Mouse (Mus musculus): ENCODE measurements around the gene Slc2a13. TPM values are rescaled to one million over a fixed set of nuclear protein-coding genes. Genes with fewer than 3 reads are reported as not detected.

Gene Slc2a13
- polyA plus RNA-seq, 1 experiment from 2014 or later, result 1.6 TPM

DNA sequence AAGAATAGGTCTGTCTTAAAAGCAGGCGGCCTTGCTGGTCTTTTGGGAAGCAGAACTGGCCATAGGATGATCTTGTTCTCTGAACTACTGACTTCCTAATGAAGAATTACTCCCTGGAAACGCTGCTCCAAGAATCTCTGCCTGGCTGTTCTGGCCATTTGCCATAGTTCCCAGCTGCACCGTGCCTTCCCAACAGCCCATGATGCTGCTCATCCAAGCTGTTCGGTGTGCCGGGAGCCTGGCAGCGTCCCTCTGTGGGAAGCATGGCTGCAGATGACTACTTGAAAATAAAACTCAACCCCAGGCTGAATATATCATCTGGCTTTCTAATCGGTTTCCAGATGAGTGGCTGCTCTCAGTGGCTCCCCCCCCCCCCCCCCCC is 199.9 kb downstream of the Slc2a13 start:
- Histone ChIP-seq H3K27me3 (no peaks in the 10 kb centered on the region), H3K27ac (no peak overlapping the region), H3K9me3 (no peaks in the 10 kb centered on the region), H3K4me3 (replicated peaks) (no peak overlapping the region), H3K36me3 (no peaks in the 10 kb centered on the region), H3K4me2 (no peak overlapping the region), H3K9ac (replicated peaks) (no peak overlapping the region), H3K4me1 (replicated peaks) (peaks cover 13% of the 10 kb centered on the region)
- WGBS, result 69% methylated on average over 7 of the region's 7 CpGs
- ATAC-seq (ENCODE audit: insufficient number of reproducible peaks, insufficient read depth, low FRiP score, low TSS enrichment, low read depth), result no peak

DNA sequence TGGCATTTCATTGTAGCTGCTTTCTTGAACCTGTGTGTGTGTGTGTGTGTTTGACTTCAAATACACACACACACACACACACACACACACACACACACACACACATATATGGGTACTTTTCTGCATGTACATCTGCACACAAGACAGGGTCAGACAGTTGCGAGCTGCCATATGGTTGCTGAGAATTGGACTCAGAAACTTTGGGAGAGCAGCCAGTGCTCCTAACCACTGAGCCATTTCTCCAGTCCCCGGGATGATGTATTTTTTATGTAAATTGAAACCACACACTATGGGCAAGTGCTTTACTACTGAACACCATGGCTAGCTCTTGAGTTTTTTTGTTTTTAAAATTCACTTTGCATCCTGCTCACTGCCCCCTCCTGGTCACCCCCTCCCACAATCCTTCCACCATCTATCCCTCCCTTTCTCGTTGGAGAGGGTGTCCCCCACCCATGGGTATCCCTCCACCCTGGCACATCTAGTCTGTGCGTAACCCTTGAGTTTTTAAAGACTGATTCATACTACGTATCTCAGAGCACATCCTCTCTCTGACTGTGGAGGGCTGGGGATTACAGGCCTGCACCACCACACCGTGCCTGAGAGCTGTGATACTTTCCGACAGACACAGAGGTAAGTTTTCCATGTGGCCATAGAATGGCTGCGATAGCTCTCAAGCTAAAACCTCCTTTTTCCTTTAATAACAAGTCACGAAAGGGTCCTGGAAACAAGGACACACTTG is 200.4 kb downstream of the Slc2a13 start:
- 0 out of 2 replicates have a peak, but pooled peaks have one; percentile 57 for ATAC-seq (ENCODE audit: insufficient number of reproducible peaks, insufficient read depth, low FRiP score, low TSS enrichment, low read depth)
- H3K4me2 ChIP-seq, result no peak overlapping the region

DNA sequence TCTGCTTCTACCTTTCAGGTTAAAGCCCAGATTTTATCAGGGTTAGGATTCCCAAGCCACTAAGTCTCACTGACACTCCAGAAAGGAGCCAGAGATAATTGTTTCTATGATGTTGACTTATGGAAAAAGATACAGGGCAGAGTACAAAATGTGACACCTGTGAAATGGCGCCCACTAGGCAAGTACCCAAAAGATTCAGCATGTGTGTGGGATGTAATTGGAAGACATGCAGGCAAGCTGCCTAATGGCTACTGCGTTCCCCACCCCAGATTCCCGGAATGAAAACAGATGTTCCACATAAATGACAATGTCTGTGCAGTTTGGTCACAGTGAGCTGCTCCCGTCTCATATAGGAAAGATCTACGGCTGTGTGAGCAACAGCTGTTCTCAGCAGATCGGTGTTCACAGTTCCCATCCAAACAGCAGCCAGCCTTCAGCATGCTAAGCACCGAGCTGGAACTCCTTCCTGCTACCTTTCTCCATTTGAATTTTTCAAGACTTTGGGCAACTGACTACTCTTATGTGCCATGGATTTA is 201.1 kb downstream of the Slc2a13 start:
- H3K4me1 ChIP-seq (replicated peaks), result peaks cover 13% of the 10 kb centered on the region
- H3K27me3 ChIP-seq, result no peaks in the 10 kb centered on the region
- no peak overlapping the region for H3K9ac ChIP-seq (replicated peaks)
- no peaks in the 10 kb centered on the region for H3K9me3 ChIP-seq
- no peaks in the 10 kb centered on the region for H3K36me3 ChIP-seq
- H3K27ac ChIP-seq, result no peak overlapping the region
- H3K4me3 ChIP-seq (replicated peaks), result no peak overlapping the region
- no peak; the same call in 1 of the 2 replicates for ATAC-seq (ENCODE audit: insufficient number of reproducible peaks, insufficient read depth, low FRiP score, low TSS enrichment, low read depth)
- no peak overlapping the region for H3K4me2 ChIP-seq
- 22% methylated on average over 7 of the region's 7 CpGs for WGBS

More for the DNA sequence above, 200.4 kb downstream of the Slc2a13 start:
- Histone ChIP-seq H3K36me3 (no peaks in the 10 kb centered on the region), H3K4me3 (replicated peaks) (no peak overlapping the region), H3K9ac (replicated peaks) (no peak overlapping the region), H3K27ac (no peak overlapping the region), H3K4me1 (replicated peaks) (peaks cover 13% of the 10 kb centered on the region), H3K9me3 (no peaks in the 10 kb centered on the region), H3K27me3 (no peaks in the 10 kb centered on the region)
- WGBS, result 76% methylated on average over 9 of the region's 9 CpGs

DNA sequence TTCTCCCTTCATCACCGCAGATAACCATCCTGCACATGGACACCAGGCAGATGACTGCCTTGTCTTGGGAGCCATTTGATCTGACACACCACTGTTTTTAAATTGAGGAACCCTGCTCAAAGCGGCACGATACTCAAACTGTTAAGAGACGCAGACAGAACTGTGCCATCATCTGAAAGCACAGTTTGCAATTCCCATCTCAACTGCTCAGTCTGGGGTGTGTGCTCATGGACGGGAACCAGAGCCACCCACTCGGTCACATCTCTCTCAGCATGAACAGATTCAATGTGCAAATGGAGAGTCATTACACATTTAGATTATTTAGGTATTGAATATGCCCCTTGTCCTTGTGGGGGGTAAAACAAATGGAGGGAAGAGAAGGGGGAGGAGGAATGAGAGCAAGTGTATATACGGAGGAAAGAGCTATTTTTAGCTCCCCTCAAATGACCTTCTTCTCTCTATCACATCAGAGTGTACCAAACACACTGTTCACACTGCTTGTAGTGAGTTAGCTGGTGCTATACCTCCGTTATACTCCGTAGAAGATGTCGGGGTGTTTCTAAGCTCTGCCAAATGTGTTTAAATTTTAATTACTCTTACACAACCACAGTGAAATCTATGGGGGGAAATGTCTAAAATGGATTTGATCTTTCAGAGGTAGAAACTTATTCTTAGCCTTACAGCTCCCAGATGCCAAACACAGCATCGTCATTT is 203.2 kb downstream of the Slc2a13 start:
- Histone ChIP-seq H3K4me1 (replicated peaks) (peaks cover 13% of the 10 kb centered on the region), H3K4me3 (replicated peaks) (no peak overlapping the region), H3K27ac (no peak overlapping the region), H3K9ac (replicated peaks) (no peak overlapping the region), H3K36me3 (no peaks in the 10 kb centered on the region), H3K27me3 (no peaks in the 10 kb centered on the region), H3K9me3 (no peaks in the 10 kb centered on the region), H3K4me2 (no peak overlapping the region)
- 79% methylated on average over 11 of the region's 11 CpGs for WGBS
- no peak for ATAC-seq (ENCODE audit: insufficient number of reproducible peaks, insufficient read depth, low FRiP score, low TSS enrichment, low read depth)

DNA sequence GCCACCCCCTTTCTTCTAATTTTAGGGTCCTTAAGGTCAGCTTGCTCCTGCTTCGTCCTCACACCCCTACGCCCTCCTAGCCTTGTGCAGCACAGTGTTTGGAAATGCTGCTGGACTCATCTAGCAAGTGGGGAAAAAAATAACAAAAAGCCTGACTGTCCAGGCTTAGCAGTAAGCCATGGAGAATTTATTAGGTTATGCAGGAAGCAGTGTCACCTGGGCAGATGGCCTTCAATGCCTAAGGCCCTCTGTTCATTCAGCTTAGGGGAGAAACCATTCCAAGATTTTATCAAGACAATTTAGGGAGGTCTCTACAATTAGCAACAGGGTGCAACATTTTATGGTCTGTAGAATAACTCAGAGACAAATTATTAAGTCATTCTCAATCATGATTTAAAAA is 212.6 kb downstream of the Slc2a13 start:
- WGBS, result 70% methylated on average over 2 of the region's 2 CpGs
- Histone ChIP-seq H3K4me2 (no peak overlapping the region), H3K27ac (no peak overlapping the region), H3K36me3 (no peaks in the 10 kb centered on the region), H3K27me3 (no peaks in the 10 kb centered on the region), H3K9me3 (no peaks in the 10 kb centered on the region), H3K4me3 (replicated peaks) (no peak overlapping the region), H3K4me1 (replicated peaks) (no peaks in the 10 kb centered on the region), H3K9ac (replicated peaks) (no peak overlapping the region)
- no peak for ATAC-seq (ENCODE audit: insufficient number of reproducible peaks, insufficient read depth, low FRiP score, low TSS enrichment, low read depth)

DNA sequence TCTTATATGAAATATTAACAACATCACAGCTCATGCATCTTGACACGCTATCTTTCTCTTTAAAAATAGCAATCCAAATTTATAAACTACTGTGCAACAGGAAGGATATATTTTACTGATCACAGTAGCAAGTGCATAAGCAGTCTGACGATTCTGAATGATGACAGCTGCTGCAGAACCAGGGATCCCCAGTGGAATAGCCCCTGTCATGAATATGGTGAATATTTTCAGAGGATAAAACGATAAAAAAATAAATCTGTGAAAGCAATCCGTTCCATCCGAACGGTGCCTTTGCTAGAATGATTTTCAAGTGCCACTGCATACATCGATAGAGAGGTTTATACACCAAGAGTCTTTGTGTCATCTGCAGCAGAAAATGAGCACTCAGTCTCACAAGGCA is 222.1 kb downstream of the Slc2a13 start:
- Histone ChIP-seq H3K4me2 (no peak overlapping the region), H3K4me1 (replicated peaks) (no peaks in the 10 kb centered on the region), H3K27me3 (no peaks in the 10 kb centered on the region), H3K4me3 (replicated peaks) (no peak overlapping the region), H3K9ac (replicated peaks) (no peak overlapping the region), H3K27ac (no peak overlapping the region), H3K9me3 (no peaks in the 10 kb centered on the region), H3K36me3 (no peaks in the 10 kb centered on the region)
- WGBS, result 89% methylated on average over 7 of the region's 7 CpGs
- no peak for ATAC-seq (ENCODE audit: insufficient number of reproducible peaks, insufficient read depth, low FRiP score, low TSS enrichment, low read depth)

DNA sequence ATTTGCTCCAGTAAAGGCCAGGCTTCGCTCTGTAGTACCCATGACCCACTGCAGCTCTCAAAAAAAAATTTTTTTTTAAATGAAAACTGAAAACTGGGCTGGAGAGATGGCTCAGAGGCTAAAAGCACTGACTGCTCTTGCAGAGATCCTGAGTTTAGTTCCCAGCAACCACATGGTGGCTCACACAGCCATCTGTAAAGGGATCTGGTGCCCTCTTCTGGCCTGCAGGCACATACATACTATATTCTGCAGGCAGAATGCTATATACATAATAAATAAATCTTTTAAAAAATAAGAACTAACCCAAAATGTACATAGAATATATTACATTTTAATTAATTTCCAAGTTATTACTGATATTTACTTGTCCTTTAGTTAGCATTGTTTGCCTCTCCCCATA is 234.7 kb downstream of the Slc2a13 start:
- H3K4me2 ChIP-seq, result no peak overlapping the region
- no peaks in the 10 kb centered on the region for H3K36me3 ChIP-seq
- H3K9ac ChIP-seq (replicated peaks), result no peak overlapping the region
- no peaks in the 10 kb centered on the region for H3K4me1 ChIP-seq (replicated peaks)
- no peak overlapping the region for H3K27ac ChIP-seq
- no peaks in the 10 kb centered on the region for H3K27me3 ChIP-seq
- no peaks in the 10 kb centered on the region for H3K9me3 ChIP-seq
- no peak overlapping the region for H3K4me3 ChIP-seq (replicated peaks)
- WGBS, result 79% methylated on average over 1 of the region's 1 CpGs
- ATAC-seq (ENCODE audit: insufficient number of reproducible peaks, insufficient read depth, low FRiP score, low TSS enrichment, low read depth), result no peak

DNA sequence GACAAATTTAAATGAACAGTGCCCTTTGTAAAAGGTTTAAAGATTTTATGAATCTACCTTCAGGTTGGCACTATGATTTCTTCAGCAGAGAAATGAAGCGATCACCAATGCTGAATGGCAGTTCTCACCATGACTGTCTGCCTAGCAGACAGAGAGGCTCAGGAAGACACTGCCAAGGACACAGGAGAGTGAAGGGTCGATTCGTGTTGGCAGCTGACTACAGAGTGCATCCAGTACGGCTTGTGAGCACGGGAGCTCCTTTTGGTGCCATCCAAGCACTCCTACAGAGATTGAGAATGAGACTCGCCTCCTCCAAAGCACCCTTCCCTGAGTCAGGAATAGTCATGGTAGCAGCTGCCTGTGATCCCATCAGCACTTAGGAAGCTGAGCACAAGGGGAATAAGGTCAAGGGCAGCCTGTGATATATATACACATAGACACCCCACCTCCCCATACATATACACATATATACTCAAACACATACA is 238.6 kb downstream of the Slc2a13 start:
- Histone ChIP-seq H3K36me3 (no peaks in the 10 kb centered on the region), H3K9ac (replicated peaks) (no peak overlapping the region), H3K9me3 (no peaks in the 10 kb centered on the region), H3K4me3 (replicated peaks) (no peak overlapping the region), H3K4me1 (replicated peaks) (no peaks in the 10 kb centered on the region), H3K4me2 (no peak overlapping the region), H3K27me3 (no peaks in the 10 kb centered on the region), H3K27ac (no peak overlapping the region)
- 85% methylated on average over 6 of the region's 6 CpGs for WGBS
- ATAC-seq (ENCODE audit: insufficient number of reproducible peaks, insufficient read depth, low FRiP score, low TSS enrichment, low read depth), result no peak

DNA sequence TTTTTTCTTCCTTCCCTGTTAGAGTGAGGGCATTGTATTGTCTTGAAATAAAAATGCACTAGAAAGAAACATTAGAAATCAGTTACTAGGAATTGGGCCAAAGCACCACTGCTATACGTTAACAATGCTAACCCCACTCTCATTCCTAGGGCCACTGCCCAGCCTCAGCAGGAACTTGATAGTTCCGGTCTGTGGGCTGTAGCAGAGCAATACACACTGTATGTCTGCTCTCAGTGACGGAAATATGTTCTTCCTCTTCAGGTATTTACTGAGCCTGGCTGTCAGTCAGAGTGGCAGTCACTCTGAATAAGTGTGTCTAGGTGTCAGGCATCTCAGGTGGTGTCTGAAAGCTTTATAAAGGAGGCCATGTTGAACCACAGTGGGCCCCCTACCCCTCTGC is 245.3 kb downstream of the Slc2a13 start:
- Histone ChIP-seq H3K4me2 (no peak overlapping the region), H3K27ac (no peak overlapping the region), H3K4me3 (replicated peaks) (no peak overlapping the region), H3K36me3 (no peaks in the 10 kb centered on the region), H3K9ac (replicated peaks) (no peak overlapping the region), H3K27me3 (no peaks in the 10 kb centered on the region), H3K4me1 (replicated peaks) (peaks cover 29% of the 10 kb centered on the region), H3K9me3 (no peaks in the 10 kb centered on the region)
- no peak for ATAC-seq (ENCODE audit: insufficient number of reproducible peaks, insufficient read depth, low FRiP score, low TSS enrichment, low read depth)
- WGBS, result 64% methylated on average over 3 of the region's 3 CpGs

DNA sequence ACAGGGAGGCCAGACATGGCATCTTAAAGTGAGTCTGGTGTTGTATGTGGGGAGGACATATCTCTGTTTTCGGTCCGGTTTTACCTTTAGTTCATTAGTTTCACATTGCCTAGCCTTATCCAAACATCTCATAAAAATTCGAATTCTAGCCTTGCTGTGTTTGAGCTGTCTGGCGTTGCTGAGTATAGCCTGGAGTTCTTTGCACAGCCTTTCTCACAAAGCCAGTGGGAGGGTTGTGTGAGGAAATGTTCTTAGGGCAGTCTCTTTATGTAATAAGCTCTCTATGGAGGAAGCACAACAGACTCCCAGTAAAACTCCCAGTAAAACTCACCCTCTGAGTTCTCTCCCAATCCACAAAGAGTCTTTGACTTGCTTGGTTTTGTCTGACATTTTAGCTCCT is 246.0 kb downstream of the Slc2a13 start:
- H3K36me3 ChIP-seq, result no peaks in the 10 kb centered on the region
- H3K4me2 ChIP-seq, result no peak overlapping the region
- no peaks in the 10 kb centered on the region for H3K27me3 ChIP-seq
- 47% methylated on average over 4 of the region's 4 CpGs for WGBS
- ATAC-seq (ENCODE audit: insufficient number of reproducible peaks, insufficient read depth, low FRiP score, low TSS enrichment, low read depth), result no peak
- H3K4me1 ChIP-seq (replicated peaks), result peaks cover 29% of the 10 kb centered on the region
- H3K4me3 ChIP-seq (replicated peaks), result no peak overlapping the region
- H3K9ac ChIP-seq (replicated peaks), result no peak overlapping the region
- no peaks in the 10 kb centered on the region for H3K9me3 ChIP-seq
- H3K27ac ChIP-seq, result peak overlapping the region; percentile 59; the same call in 1 of the 2 replicates

DNA sequence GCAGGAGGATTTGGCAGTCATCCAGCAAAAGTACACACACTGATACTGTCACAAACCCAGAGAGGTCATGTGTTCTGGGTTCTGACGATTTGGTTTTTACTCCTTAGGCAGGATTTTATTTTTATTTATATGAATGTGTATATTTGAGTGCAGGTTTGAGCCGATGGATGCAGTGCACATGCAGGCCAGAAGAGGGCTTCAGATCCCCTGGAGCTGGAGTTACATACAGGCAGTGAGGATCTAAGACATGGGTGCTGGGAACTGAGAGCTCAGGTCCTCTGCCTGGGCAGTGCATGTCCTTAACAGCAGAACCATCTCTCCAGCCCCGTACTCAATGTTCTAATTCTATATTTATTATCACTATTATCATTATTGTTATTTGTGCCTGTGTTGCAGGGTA is 253.7 kb downstream of the Slc2a13 start:
- no peaks in the 10 kb centered on the region for H3K9me3 ChIP-seq
- ATAC-seq (ENCODE audit: insufficient number of reproducible peaks, insufficient read depth, low FRiP score, low TSS enrichment, low read depth), result no peak
- peaks cover 4% of the 10 kb centered on the region; the same call in 1 of the 2 replicates for H3K4me1 ChIP-seq (replicated peaks)
- 63% methylated on average over 3 of the region's 3 CpGs for WGBS
- H3K4me3 ChIP-seq (replicated peaks), result no peak overlapping the region
- no peaks in the 10 kb centered on the region for H3K36me3 ChIP-seq
- H3K4me2 ChIP-seq, result no peak overlapping the region
- H3K9ac ChIP-seq (replicated peaks), result no peak overlapping the region
- no peaks in the 10 kb centered on the region for H3K27me3 ChIP-seq
- no peak overlapping the region for H3K27ac ChIP-seq
